Mouse (Mus musculus) left cerebral cortex, adult 2 months (tissue): ENCODE data around the gene Rpl7l1. TPM values are rescaled to one million over a fixed set of nuclear protein-coding genes. Genes with fewer than 3 reads are reported as not detected.
A peak's percentile ranks its signal among the peaks of the same experiment; 100 is the strongest.
"Not testable (repeated sequence)": the region's sequence is repeated elsewhere in the genome, so short reads cannot be mapped to it uniquely, and the experiment has no call there.

Experiments
- DNase-seq, 2 experiments: peaks; one replicate each; pipeline ENCODE4 v3.0.0; 2021 to 2022; ENCODE audit warnings: low spot score in 2 of 2, mixed read lengths in 1 of 2; ENCODE audit errors: extremely low spot score in 1 of 2
- H3K27ac ChIP-seq: fragments of 200-600 bp; 2 replicates; pipeline ENCODE4 v1.8.1; 2022
- H3K4me3 ChIP-seq: fragments of 200-600 bp; 2 replicates; pipeline ENCODE4 v1.8.1; 2022
- CTCF ChIP-seq: fragments of 200-600 bp; IDR thresholded peaks from 2 replicates; pipeline ENCODE4 v1.8.1; 2022; ENCODE audit warnings: antibody characterized with exemption, mild to moderate bottlenecking, moderate library complexity
- intact Hi-C: fragments of 180-260 bp; cut with DNase I; formaldehyde crosslinking; loops from one replicate; pipeline ENCODE4 v1.15.1; 2025
- total RNA-seq, 2 experiments: library from RNA; stranded (reverse); gene quantifications; 2 replicates each; pipeline ENCODE4 v1.2.3; 2021

Gene Rpl7l1
- total RNA-seq, 2 experiments from 2014 or later, result 36.7 to 51.5 TPM

DNA sequence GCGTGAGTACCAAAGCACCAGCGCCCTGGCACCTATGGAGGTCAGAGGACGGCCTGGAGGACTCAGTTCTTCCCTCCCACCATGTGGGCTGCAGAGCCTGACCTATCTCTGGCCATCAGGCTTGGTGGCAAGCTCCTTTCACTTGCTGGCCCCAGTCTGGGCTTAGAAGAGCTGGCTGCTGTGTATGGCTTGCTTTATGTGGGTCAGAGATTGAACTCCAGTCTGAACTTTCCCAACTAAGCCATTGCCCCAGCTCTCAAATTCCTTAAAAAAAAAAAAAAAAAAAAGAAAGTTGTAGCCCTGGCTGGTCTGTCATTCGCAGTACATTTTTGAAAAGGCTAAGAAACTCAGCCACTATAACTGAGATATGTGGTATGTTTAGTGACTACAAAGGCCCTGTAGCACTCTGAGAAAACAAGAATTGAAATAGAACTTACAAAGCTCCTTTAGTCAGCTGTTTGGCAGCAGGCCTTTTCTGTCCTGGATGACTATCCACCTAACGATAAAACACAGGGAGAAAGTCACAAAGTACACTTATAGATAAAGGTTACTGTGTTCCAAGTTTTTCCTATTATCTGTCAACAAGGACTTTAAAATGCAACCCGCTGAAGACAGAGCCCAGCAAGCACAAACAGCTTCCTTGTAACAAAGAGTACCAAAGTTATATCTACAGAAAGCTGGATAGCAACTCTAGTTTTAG, 26.8 kb upstream of the Rpl7l1 start:
- intact Hi-C loops, result no loop called here
- H3K27ac ChIP-seq, result no peak overlapping the region
- DNase-seq, result no peak
- no peak for TF ChIP-seq CTCF
- no peak overlapping the region for H3K4me3 ChIP-seq

DNA sequence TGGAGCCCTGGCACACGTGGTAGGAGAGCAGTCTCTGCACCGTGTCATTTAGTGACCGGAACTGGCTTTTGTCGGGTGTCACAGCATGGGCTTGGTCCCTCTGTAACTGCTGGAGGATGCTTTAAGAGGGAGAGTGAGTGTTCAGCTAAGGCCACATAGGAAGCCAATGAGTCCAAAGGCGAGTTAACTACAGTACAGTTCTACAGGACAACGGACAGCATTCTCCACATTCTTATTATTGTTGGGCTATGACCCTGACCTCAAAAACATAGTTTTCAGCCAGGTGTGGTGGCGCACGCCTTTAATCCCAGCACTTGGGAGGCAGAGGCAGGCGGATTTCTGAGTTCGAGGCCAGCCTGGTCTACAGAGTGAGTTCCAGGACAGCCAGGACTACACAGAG, 25.9 kb upstream of the Rpl7l1 start:
- TF ChIP-seq CTCF, result no peak
- Histone ChIP-seq H3K4me3 (no peak overlapping the region), H3K27ac (no peak overlapping the region)
- no peak for DNase-seq
- intact Hi-C loops, result no loop called here

DNA sequence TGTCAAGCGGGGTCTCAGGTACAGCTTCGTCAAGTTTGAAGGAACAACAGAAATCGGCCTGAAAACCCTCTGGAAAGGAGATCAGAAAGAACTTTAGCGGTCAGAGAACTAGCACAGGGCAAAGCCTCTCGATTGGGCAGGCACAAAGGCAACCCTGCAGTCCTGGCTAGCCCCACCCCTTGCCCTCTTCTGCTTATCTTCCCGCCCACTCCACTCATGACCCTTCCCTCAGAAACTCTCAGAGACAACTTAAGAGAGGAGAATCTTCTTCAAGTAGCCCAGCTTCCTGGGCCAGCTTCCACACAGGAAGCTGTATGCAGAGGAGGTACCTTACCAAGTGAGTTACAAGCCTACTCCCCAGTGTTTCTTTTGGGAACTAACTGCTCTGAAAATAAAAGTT, 19.3 kb upstream of the Rpl7l1 start:
- TF ChIP-seq CTCF, result no peak
- H3K27ac ChIP-seq, result no peak overlapping the region
- DNase-seq, result no peak

DNA sequence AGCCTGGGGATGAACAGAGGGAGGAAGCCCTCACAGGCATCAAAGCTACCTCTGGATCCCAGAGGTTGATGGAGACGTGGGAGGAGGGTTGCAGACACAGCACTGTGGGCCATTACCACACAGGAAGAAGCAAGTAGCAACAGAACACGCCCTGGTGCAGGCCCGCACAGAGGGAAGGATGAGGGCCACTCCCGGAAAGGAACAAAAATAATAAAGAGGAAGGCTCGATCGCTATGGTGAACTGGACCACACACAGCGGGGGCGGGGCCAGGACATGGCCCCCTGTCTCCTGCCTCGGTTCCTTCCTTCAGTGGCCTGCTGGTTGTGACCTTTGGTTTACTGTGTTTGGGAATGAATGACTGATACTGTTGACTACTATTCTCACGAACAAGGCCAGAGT, 17.2 kb upstream of the Rpl7l1 start:
- intact Hi-C loops, result no loop called here
- no peak for DNase-seq
- TF ChIP-seq CTCF, result no peak
- no peak overlapping the region for H3K27ac ChIP-seq
- no peak overlapping the region for H3K4me3 ChIP-seq

More for the DNA sequence above, 19.3 kb upstream of the Rpl7l1 start:
- H3K4me3 ChIP-seq, result no peak overlapping the region
- intact Hi-C loops, result no loop called here

DNA sequence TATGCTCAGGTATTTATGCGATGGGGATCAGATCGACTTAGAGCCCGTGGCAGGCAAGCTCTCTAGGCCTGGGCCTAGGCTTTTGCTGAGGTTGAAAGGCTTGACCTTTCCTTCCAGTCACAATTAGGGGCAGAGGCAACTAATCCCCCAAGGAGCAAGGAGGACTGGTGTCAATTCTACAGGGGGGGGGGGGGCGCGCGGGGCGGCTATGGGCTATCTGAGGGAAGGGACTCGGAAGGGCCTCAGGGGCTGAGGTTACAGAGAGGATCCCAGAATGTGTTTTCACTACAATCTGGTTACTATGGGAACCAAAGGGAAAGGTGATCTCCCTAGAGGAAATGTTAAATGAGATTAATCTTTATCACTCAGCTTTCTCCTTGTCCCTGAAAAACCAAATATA, 14.9 kb upstream of the Rpl7l1 start:
- TF ChIP-seq CTCF, result no peak
- DNase-seq, result no peak
- intact Hi-C loops, result no loop called here
- Histone ChIP-seq H3K27ac (no peak overlapping the region), H3K4me3 (no peak overlapping the region)

DNA sequence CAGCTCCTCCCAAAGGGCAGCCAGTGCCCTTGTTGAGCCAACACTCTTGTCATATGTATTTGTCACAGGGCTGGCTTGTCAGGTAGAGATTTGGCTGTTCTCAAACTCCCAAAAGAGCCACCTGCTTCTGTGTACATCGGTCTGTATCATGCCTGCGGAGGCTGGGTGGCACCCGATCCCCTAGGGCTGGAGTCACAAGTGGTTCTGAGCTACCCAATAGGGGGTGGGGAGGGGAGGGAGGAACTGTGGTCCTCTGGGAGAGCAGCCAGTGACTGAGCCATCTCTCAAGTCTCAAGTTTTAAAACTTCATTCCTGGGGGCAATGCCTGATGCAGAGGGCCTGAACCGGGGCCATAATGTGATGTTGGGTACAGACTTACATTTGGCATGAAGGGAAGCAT, 14.3 kb upstream of the Rpl7l1 start:
- TF ChIP-seq CTCF, result no peak

DNA sequence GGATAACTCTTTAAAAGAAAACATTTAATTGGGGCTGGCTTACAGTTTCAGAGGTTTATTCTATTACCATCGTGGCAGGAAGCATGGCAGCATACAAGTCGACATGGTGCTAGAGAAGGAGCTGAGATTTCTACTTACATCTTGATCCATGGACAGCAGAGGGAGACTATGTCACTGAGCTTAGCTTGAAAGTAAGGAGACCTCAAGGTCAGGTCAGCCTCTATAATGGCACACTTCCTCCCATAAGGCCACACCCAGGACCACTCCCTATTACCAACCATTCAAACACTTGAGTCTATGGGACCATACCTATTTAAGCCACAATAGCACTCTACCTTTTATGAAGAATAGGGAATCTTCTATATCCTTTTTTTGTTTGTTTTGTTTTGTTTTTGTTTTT, 10.5 kb upstream of the Rpl7l1 start:
- intact Hi-C loops, result no loop called here
- Histone ChIP-seq H3K27ac (no peak overlapping the region), H3K4me3 (no peak overlapping the region)
- TF ChIP-seq CTCF, result no peak
- no peak for DNase-seq

More for the DNA sequence above, 14.3 kb upstream of the Rpl7l1 start:
- no peak for DNase-seq
- intact Hi-C loops, result no loop called here
- H3K27ac ChIP-seq, result no peak overlapping the region
- H3K4me3 ChIP-seq, result no peak overlapping the region

DNA sequence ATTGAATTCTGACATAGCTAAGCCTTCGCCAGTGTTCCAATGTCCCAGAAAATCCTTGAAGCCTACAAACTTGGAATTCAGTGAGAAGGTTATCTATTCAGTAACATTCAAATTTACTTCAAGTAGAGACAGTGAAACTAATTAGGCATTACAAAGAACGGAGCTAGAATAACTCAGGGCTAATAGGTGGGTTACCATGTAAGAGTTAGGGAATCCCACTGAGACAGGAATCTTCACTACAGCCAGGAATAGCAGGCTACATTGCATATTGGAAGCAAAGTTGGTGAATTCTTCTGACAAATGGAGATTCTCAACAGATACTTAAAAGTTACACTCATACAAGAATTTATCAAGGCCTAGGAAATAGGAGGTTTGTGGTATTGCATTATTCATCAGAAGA, 5.5 kb upstream of the Rpl7l1 start:
- DNase-seq, intact Hi-C loops: not testable (repeated sequence)

DNA sequence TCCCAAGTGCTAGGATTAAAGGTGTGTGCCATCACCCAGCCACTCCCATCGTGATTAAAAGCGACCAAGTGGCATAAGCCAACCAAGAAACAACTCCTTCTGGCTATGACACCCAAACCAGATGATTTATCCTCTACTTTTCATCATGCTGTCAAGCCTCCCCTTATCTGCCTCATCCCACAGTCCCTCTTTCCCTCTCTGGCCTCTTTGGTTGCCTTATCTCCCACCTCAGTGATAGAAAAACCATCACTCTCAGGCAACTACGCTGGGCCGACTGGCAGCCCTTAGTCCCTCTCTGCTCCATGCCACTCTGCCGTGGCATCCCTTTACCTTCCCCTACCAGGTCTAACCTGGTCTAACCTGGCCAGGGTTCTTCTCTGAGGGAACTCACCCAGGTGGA, 4.5 kb upstream of the Rpl7l1 start:
- intact Hi-C loops, result no loop called here
- Histone ChIP-seq H3K27ac (no peak overlapping the region), H3K4me3 (no peak overlapping the region)

More for the DNA sequence above, 5.5 kb upstream of the Rpl7l1 start:
- not testable (repeated sequence) for H3K27ac ChIP-seq, H3K4me3 ChIP-seq

DNA sequence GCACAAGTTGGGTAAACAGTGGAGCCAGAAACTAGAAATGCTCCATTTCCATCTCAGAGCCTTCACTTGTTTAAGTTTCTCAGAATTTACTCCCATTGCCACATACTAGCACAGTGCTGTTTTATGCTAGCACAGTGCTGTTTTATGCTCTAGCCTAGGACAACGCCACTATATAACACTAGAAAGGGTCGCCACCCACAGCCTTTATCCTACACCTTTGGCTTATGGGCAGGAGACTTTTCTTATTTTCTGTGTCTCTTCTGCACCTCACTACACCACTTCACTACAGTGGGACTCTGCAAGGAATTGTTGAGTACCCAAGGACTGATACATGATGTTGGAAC, 722 bp upstream of the Rpl7l1 start:
- no peak for TF ChIP-seq CTCF
- intact Hi-C loops, result loop anchor here (2.0 kb wide), 1 partner anchor 74 kb away; no protein-coding TSS in a partner anchor
- Histone ChIP-seq H3K4me3 (peak overlapping the region; percentile 58), H3K27ac (peak overlapping the region; percentile 79)
- DNase-seq, result no peak

More for the DNA sequence above, 4.5 kb upstream of the Rpl7l1 start:
- no peak for TF ChIP-seq CTCF
- no peak for DNase-seq

DNA sequence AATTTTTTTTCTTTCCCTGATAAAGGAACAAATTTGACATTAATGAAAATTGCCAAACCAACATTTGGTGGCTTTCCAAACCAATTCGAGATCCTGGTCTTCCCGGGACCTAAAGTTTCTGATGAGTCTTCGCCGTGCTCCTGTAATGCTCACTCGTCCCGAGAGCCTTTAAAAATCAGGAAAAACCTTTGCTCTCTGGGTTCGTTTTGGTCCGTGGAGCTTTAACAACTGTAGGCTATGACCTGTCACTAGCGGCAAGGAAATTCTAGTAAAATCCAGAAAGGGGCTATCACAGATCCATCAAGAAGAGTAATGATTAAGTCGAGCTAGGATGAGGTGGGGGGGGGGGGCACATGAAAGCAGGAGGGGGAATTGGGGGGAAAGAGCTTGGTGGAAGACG, 596 bp downstream of the Rpl7l1 start:
- no peak for TF ChIP-seq CTCF
- DNase-seq, result no peak
- no peak overlapping the region; the same call in 1 of the 2 replicates for H3K27ac ChIP-seq
- peak overlapping the region; percentile 58 for H3K4me3 ChIP-seq
- intact Hi-C loops, result loop anchor here (1.0 to 2.0 kb wide), 2 partner anchors 75 to 108 kb away; partner anchors contain the start of gene Tbcc

DNA sequence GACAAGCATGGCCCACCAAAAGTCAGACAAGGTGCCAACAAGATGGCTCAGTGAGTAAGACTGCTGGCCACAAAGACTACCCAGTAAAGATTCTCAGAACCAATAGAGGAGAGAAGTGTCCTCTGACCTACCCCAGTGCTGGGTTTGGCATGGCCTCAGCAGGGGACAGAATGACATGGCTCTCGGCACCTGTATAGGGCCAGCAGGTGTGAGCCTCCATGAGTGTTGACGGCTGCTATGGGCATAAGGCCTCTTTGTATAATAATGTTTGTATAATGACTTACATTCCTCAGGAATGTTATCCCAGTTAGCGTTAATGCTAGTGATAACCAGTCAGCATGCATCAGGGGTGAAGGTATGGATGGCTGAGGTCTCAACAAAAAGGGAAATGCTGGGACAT, 6.4 kb downstream of the Rpl7l1 start:
- Histone ChIP-seq H3K27ac (no peak overlapping the region), H3K4me3 (no peak overlapping the region)
- TF ChIP-seq CTCF, result no peak
- DNase-seq, result no peak
- intact Hi-C loops, result no loop called here

DNA sequence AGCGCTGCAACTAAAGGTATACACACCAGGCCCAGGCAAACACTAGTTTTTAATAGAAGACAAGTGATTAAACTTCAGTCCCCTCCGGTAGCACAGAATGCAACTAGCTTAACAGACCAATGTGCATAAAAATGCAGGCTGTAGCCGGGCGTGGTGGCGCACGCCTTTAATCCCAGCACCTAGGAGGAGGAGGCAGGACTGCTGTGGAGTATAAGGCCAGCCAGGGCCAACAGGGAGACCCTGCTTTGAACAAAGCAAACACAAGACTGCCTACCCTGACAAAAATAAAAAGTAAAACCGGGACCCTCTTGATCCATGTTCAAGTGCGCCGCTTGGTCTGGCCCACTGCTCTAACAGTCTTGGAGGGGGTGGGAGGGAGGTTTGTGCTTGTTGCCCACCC, 7.4 kb downstream of the Rpl7l1 start:
- intact Hi-C loops, result no loop called here
- H3K27ac ChIP-seq, result no peak overlapping the region
- H3K4me3 ChIP-seq, result no peak overlapping the region
- DNase-seq, result no peak
- TF ChIP-seq CTCF, result no peak
